Mouse (Mus musculus) ES-E14 (cell line): ENCODE measurements around the gene C2cd4c. TPM values are rescaled to one million over a fixed set of nuclear protein-coding genes. Genes with fewer than 3 reads are reported as not detected.

ENCODE experiments used
- DNase-seq: peaks from one replicate; pipeline ENCODE4 v3.0.0-alpha.2; 2013; ENCODE audit warnings: low read depth, low spot score
- H3K27ac ChIP-seq: 2 replicates; pipeline ENCODE4 v1.5.1; 2012; ENCODE audit warnings: low read depth, mild to moderate bottlenecking, low read length, moderate library complexity, mixed read lengths; ENCODE audit not compliant: poor library complexity, insufficient read depth, severe bottlenecking
- H3K36me3 ChIP-seq: 2 replicates; pipeline ENCODE4 v1.6.1; 2012; ENCODE audit warnings: mild to moderate bottlenecking, low read length, moderate library complexity, mixed read lengths; ENCODE audit not compliant: control insufficient read depth, poor library complexity, insufficient read depth, severe bottlenecking
- H3K4me1 ChIP-seq, 2 experiments: fragments of 150-350 bp in 1 of 2; sonication (generic) in 1 of 2; 2 replicates each; pipeline ENCODE4 v1.6.1; 2012; ENCODE audit warnings: low read length in 2 of 2, mild to moderate bottlenecking in 1 of 2, mixed read lengths in 1 of 2; ENCODE audit not compliant: control insufficient read depth in 2 of 2, insufficient read depth in 2 of 2, poor library complexity in 1 of 2
- H3K4me3 ChIP-seq, 2 experiments: fragments of 150-350 bp in 1 of 2; sonication (generic) in 1 of 2; 2 replicates each; pipeline ENCODE4 v1.5.1; 2012; ENCODE audit warnings: low read length in 2 of 2, low read depth in 1 of 2, mild to moderate bottlenecking in 1 of 2, mixed read lengths in 1 of 2; ENCODE audit not compliant: insufficient read depth in 1 of 2, poor library complexity in 1 of 2, severe bottlenecking in 1 of 2
- H3K9ac ChIP-seq: 2 replicates; pipeline ENCODE4 v1.6.1; 2012; ENCODE audit warnings: low read depth, mild to moderate bottlenecking, low read length, mixed read lengths; ENCODE audit not compliant: poor library complexity, insufficient read depth, severe bottlenecking
- H3K9me3 ChIP-seq: fragments of 150-350 bp; sonication (generic); 2 replicates; pipeline ENCODE4 v1.6.1; 2012; ENCODE audit warnings: low read depth, mild to moderate bottlenecking, low read length; ENCODE audit not compliant: control insufficient read depth, insufficient read depth
- CHD2 ChIP-seq: IDR thresholded peaks from 2 replicates; pipeline ENCODE4 v1.6.1; 2014; ENCODE audit warnings: mild to moderate bottlenecking, low read depth, low read length, inconsistent platforms
- HCFC1 ChIP-seq: IDR thresholded peaks from 2 replicates; pipeline ENCODE4 v1.6.1; 2012; ENCODE audit warnings: low read length, inconsistent platforms, borderline replicate concordance; ENCODE audit not compliant: insufficient read depth
- MAFK ChIP-seq: IDR thresholded peaks from 2 replicates; pipeline ENCODE4 v1.6.1; 2014; ENCODE audit warnings: mild to moderate bottlenecking, low read depth, low read length, inconsistent platforms; ENCODE audit not compliant: insufficient read depth
- ZC3H11A ChIP-seq: IDR thresholded peaks from 2 replicates; pipeline ENCODE4 v1.6.1; 2012; ENCODE audit warnings: low read depth, mild to moderate bottlenecking, inconsistent platforms, low read length, borderline replicate concordance
- ZNF384 ChIP-seq: IDR thresholded peaks from 2 replicates; pipeline ENCODE4 v1.6.1; 2012; ENCODE audit warnings: low read depth, low read length, inconsistent platforms
- in situ Hi-C, 2 experiments: fragments of 600-800 bp; cut with MboI; formaldehyde crosslinking; loops; one replicate each; pipeline ENCODE4 v1.15.1; 2025; ENCODE audit warnings: low sequenced_read_pairs in 2 of 2, inconsistent platforms in 1 of 2; ENCODE audit not compliant: unreplicated experiment in 2 of 2
- total RNA-seq: library from RNA; depleted of rRNA; stranded (reverse); fragments of 300-350 nt; gene quantifications from 2 replicates; pipeline ENCODE4 v1.2.3, GENCODE M21; 2012

C2cd4c gene
- total RNA-seq, 1 experiment, result 0.31 TPM

DNA sequence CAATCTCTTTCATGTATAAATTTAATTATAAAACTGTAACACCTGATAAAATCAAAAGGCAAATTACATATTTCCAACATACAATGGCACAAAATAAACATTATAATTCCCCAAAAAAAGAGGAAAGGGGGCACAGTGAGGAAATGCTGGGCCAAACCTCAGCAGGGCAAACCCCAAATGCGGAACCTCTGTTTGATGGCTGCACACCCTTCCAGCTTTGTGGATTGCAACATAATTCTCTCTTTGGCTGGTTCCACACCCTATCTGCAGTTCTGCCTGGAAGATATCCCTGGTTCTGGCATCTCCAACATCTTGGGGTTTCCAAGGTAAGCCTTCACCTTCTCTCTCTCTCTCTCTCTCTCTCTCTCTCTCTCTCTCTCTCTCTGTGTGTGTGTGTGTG lies 23.1 kb downstream of the C2cd4c start:
- TF ChIP-seq ZC3H11A, result no peak
- TF ChIP-seq MAFK, result no peak
- TF ChIP-seq ZNF384, result no peak
- Histone ChIP-seq H3K27ac (no peak overlapping the region), H3K4me3 (no peak overlapping the region), H3K9ac (no peak overlapping the region), H3K36me3 (no peaks in the 10 kb centered on the region), H3K4me1 (peaks cover 0 to 2% of the 10 kb centered on the region in 2 experiments; a peak in 2 of 4 replicates), H3K9me3 (no peaks in the 10 kb centered on the region)
- in situ Hi-C loops, result loop anchor here in 1 of 2 experiments (10.0 kb wide), 1 partner anchor 64 kb away; no protein-coding TSS in a partner anchor
- DNase-seq, result no peak

GRCm38 (mm10) chr10:79587752-79588126 lies 26.1 kb downstream of the C2cd4c start:
- Histone ChIP-seq H3K27ac (no peak overlapping the region), H3K4me1 (peaks cover 0 to 2% of the 10 kb centered on the region in 2 experiments; a peak in 2 of 4 replicates), H3K4me3 (no peak overlapping the region), H3K9me3 (no peaks in the 10 kb centered on the region), H3K36me3 (no peaks in the 10 kb centered on the region), H3K9ac (no peak overlapping the region)
- TF ChIP-seq CHD2 (no peak), MAFK (no peak), ZNF384 (no peak), ZC3H11A (no peak), HCFC1 (no peak)
- no peak for DNase-seq
- in situ Hi-C loops, result no loop called here

GRCm38 (mm10) chr10:79587061-79587751 lies 26.6 kb downstream of the C2cd4c start, which contains the start of gene Theg:
TSS of gene Theg (minus strand) at chr10:79587331.
- Histone ChIP-seq H3K36me3 (no peaks in the 10 kb centered on the region), H3K9ac (no peak within 1 kb of the TSS), H3K9me3 (no peaks in the 10 kb centered on the region), H3K4me3 (no peak within 1 kb of the TSS), H3K27ac (no peak within 1 kb of the TSS), H3K4me1 (peaks cover 0 to 2% of the 10 kb centered on the region in 2 experiments; a peak in 2 of 4 replicates)
- in situ Hi-C loops, result no loop called here
- TF ChIP-seq ZNF384, result no peak
- TF ChIP-seq ZC3H11A, result no peak
- TF ChIP-seq HCFC1, result no peak
- TF ChIP-seq MAFK, result no peak
- TF ChIP-seq CHD2, result no peak
- no peak for DNase-seq

- no peak overlapping the region for H3K4me3 ChIP-seq
- H3K4me1 ChIP-seq, result peaks cover 0 to 2% of the 10 kb centered on the region in 2 experiments; a peak in 2 of 4 replicates
- in situ Hi-C loops, result no loop called here
- H3K9ac ChIP-seq, result no peak overlapping the region
- DNase-seq, result no peak
- H3K9me3 ChIP-seq, result no peaks in the 10 kb centered on the region
- H3K27ac ChIP-seq, result no peak overlapping the region
- TF ChIP-seq ZC3H11A (no peak), MAFK (no peak), HCFC1 (no peak), ZNF384 (no peak), CHD2 (no peak)
- no peaks in the 10 kb centered on the region for H3K36me3 ChIP-seq
Measured at GRCm38 (mm10) chr10:79586243-79586642, 27.6 kb downstream of the C2cd4c start.
